31 mouse cellular contexts compared by ENCODE assay signal in genomic region chr19:40452201-40452600, GRCm38 (mm10).
DNase-seq lines count a peak whose midpoint lies in the region; ATAC-seq and TF ChIP-seq lines count a peak whose summit lies in the region.
"Had no signal": no experiment of that assay in that cellular context is flagged by ENCODE, and none has a peak within 500 bp of the region (broad histone marks: within the 10 kb centered on the region; RNA-seq: fewer than 3 reads in every experiment).

No protein-coding gene starts in this region.

- WGBS in kidney, adult 2 months: 99% methylated on average over 2 of the region's 2 CpGs
- 96% methylated on average over 2 of the region's 2 CpGs for WGBS in lung, postnatal 0 days

- H3K27me3 ChIP-seq in kidney, adult 2 months (replicated peaks; ENCODE audit: control insufficient read depth, insufficient read depth, low read length): no peaks in the 10 kb centered on the region
- no peaks in the 10 kb centered on the region for H3K27me3 ChIP-seq in lung, postnatal 0 days (replicated peaks; ENCODE audit: insufficient read depth, low read length)
- H3K27me3 ChIP-seq: embryonic facial prominence, embryonic 15.5 days; forebrain, embryonic 13.5 days; heart, embryonic 13.5 days; kidney, embryonic 15.5 days; lung, embryonic 15.5 days; neural tube, embryonic 12.5 days; Patski had no signal

- TF ChIP-seq EP300 in lung, postnatal 0 days (IDR thresholded peaks at IDR 0.05): no peak

- H3K4me3 ChIP-seq in gastrocnemius, adult 2 months: no peak overlapping the region
- H3K4me3 ChIP-seq in kidney, adult 2 months (ENCODE audit: insufficient read depth, low read depth, low read length): no peak overlapping the region
- no peak overlapping the region for H3K4me3 ChIP-seq in lung, postnatal 0 days (ENCODE audit: low read depth, low read length)
- H3K4me3 ChIP-seq: embryonic facial prominence, embryonic 10.5 days; embryonic facial prominence, embryonic 15.5 days; forebrain, embryonic 13.5 days; heart, embryonic 13.5 days; kidney, embryonic 15.5 days; lung, embryonic 15.5 days; neural tube, embryonic 12.5 days had no signal

- TF ChIP-seq CTCF in gastrocnemius, adult 2 months (IDR thresholded peaks at IDR 0.05): peak; percentile 15; the same call in 1 of the 2 replicates
- TF ChIP-seq CTCF in kidney, adult 2 months (conservative IDR thresholded peaks at IDR 0.05; ENCODE audit: insufficient read depth, insufficient read length, low read depth, low read length): 0 out of 2 replicates have a peak, but pooled peaks have one; percentile 9
- TF ChIP-seq CTCF in lung, postnatal 0 days (IDR thresholded peaks at IDR 0.05): peak; percentile 19; the same call in 1 of the 2 replicates

- H3K9ac ChIP-seq in lung, postnatal 0 days (replicated peaks; ENCODE audit: low read depth): no peak overlapping the region
- H3K9ac ChIP-seq: embryonic facial prominence, embryonic 15.5 days; forebrain, embryonic 13.5 days; heart, embryonic 13.5 days; kidney, embryonic 15.5 days; liver, embryonic 14.5 days; lung, embryonic 15.5 days; neural tube, embryonic 12.5 days had no signal

- H3K9me3 ChIP-seq in lung, postnatal 0 days (ENCODE audit: low read length): no peaks in the 10 kb centered on the region
- H3K9me3 ChIP-seq: embryonic facial prominence, embryonic 15.5 days; forebrain, embryonic 13.5 days; heart, embryonic 13.5 days; kidney, embryonic 15.5 days; lung, embryonic 15.5 days; neural tube, embryonic 12.5 days had no signal

- peaks cover 2% of the 10 kb centered on the region for H3K36me3 ChIP-seq in kidney, adult 2 months (ENCODE audit: control insufficient read depth, insufficient read depth, low read length)
- H3K36me3 ChIP-seq in lung, postnatal 0 days (ENCODE audit: insufficient read depth, low read length): 0 out of 2 replicates have a peak, but pooled peaks cover 4% of the 10 kb centered on the region
- H3K36me3 ChIP-seq: embryonic facial prominence, embryonic 10.5 days; embryonic facial prominence, embryonic 15.5 days; kidney, embryonic 15.5 days; lung, embryonic 15.5 days had no signal

- no peak for ATAC-seq in lung, postnatal 0 days
- ATAC-seq: forebrain, embryonic 13.5 days; Patski had no signal

- no peak for DNase-seq in gastrocnemius, adult 2 months
- DNase-seq in gastrocnemius, adult 18-20 months (ENCODE audit: low spot score): no peak
- no peak for DNase-seq in kidney, adult 2 months
- no peak for DNase-seq in kidney, postnatal 4 days
- DNase-seq in lung, postnatal 0 days (ENCODE audit: low spot score): no peak
- DNase-seq in lung, postnatal 14 days: no peak
- no peak for DNase-seq in cerebellum, postnatal 25 days
- DNase-seq: adrenal gland, postnatal 25 days; cerebellum, adult 18-20 months; cerebellum, postnatal 14 days; gastrocnemius, postnatal 36 days; heart, adult 18-20 months; heart, postnatal 14 days; kidney, adult 11 months; kidney, postnatal 25 days; layer of hippocampus, postnatal 36 days; liver; midbrain, embryonic 14.5 days; right cerebral cortex, adult 18-20 months; spleen, adult 18-20 months; thymus, adult 18-20 months; thymus, postnatal 25 days had no signal

- H3K4me1 ChIP-seq in kidney, adult 2 months (ENCODE audit: control insufficient read depth, insufficient read depth, low read length): no peaks in the 10 kb centered on the region
- H3K4me1 ChIP-seq in lung, postnatal 0 days (ENCODE audit: insufficient read depth, low read depth, low read length): no peaks in the 10 kb centered on the region
- H3K4me1 ChIP-seq: embryonic facial prominence, embryonic 10.5 days; embryonic facial prominence, embryonic 15.5 days; forebrain, embryonic 13.5 days; kidney, embryonic 15.5 days; lung, embryonic 15.5 days; neural tube, embryonic 12.5 days had no signal

- H3K4me2 ChIP-seq in lung, postnatal 0 days (replicated peaks; ENCODE audit: low read depth, low read length): no peak overlapping the region
- H3K4me2 ChIP-seq: embryonic facial prominence, embryonic 15.5 days; forebrain, embryonic 13.5 days; heart, embryonic 13.5 days; kidney, embryonic 15.5 days; lung, embryonic 15.5 days; neural tube, embryonic 12.5 days had no signal

- TF ChIP-seq POLR2A in kidney, adult 2 months (IDR thresholded peaks at IDR 0.05; ENCODE audit: low read depth, low read length): no peak

- no peak overlapping the region for H3K27ac ChIP-seq in gastrocnemius, adult 2 months
- no peak overlapping the region for H3K27ac ChIP-seq in kidney, adult 2 months (ENCODE audit: insufficient read depth, low read depth, low read length)
- no peak overlapping the region for H3K27ac ChIP-seq in lung, postnatal 0 days (ENCODE audit: low read length)
- H3K27ac ChIP-seq: embryonic facial prominence, embryonic 10.5 days; embryonic facial prominence, embryonic 15.5 days; forebrain, embryonic 13.5 days; heart, embryonic 13.5 days; kidney, embryonic 15.5 days; liver, embryonic 14.5 days; lung, embryonic 15.5 days; neural tube, embryonic 12.5 days had no signal

- intact Hi-C loops in gastrocnemius, adult 2 months (cut with DNase I): no loop called here
